Mouse (Mus musculus) liver, postnatal 0 days (tissue): Measurements from ENCODE around the gene Kbtbd13.

ENCODE experiments used
- CTCF ChIP-seq: sonication (generic); IDR thresholded peaks from 2 replicates; pipeline ENCODE4 v1.5.1; 2016; ENCODE audit warnings: antibody characterized with exemption, low read depth
- EP300 ChIP-seq: IDR thresholded peaks from 2 replicates; pipeline ENCODE4 v1.6.1; 2016; ENCODE audit warnings: antibody characterized with exemption, low read depth, mild to moderate bottlenecking

DNA sequence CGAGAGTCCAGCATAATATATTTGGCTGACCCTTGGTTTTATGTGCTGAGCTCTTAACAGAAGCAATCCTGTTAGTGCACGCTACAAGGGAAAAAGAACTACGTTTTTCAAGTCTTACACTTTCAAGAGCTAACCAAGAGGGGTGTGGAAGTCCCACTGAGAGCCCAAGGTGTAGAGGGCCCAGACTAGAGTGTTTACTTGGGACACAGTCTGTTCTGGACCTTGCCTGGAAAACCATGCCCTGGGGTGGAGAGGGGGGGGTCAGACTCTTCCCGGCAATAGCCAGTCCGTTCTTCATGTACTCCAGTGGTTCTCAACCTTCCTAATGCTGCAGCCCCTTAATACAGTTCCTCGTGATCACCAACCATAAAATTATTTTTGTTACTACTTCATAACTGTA lies 8.5 kb upstream of the Kbtbd13 start:
- no peak for TF ChIP-seq CTCF
- no peak for TF ChIP-seq EP300
